Mouse (Mus musculus) bone marrow macrophage, adult 2 months (primary cell): ENCODE measurements around the gene Pacsin2.

Experiments
- CTCF ChIP-seq: IDR thresholded peaks from 2 replicates; pipeline ENCODE4 v1.5.1; 2012; ENCODE audit warnings: low read depth, mild to moderate bottlenecking, low read length, moderate library complexity
- POLR2A ChIP-seq: IDR thresholded peaks from 2 replicates; pipeline ENCODE4 v1.6.1; 2012; ENCODE audit warnings: mild to moderate bottlenecking, low read depth, low read length, borderline replicate concordance

DNA sequence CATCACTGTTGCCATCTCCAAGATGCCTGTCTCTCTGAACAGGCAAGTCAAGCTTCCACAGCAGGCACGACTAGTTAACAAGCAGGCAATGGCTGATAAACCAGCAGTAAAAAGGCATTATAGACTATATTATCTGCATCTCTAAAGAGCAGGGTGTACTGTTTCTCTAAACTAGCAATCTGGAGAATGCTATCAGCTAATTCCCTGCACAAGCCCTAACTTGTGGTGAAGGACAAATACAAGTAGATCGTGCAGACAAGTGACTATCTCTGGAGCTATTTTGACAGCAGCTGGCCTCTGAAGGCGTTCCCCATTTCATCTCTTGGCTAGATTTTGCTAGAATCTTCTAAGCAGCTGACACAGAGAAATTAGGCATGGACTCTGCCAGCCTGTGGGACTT is 100.2 kb downstream of the Pacsin2 start:
- TF ChIP-seq CTCF (no peak), POLR2A (no peak)
